Mouse (Mus musculus): ENCODE results near the gene Arid1b. TPM values are rescaled to one million over a fixed set of nuclear protein-coding genes. Genes with fewer than 3 reads are reported as not detected.

Gene Arid1b
- total RNA-seq, 2 experiments from 2014 or later: 5.0 to 8.1 TPM

DNA sequence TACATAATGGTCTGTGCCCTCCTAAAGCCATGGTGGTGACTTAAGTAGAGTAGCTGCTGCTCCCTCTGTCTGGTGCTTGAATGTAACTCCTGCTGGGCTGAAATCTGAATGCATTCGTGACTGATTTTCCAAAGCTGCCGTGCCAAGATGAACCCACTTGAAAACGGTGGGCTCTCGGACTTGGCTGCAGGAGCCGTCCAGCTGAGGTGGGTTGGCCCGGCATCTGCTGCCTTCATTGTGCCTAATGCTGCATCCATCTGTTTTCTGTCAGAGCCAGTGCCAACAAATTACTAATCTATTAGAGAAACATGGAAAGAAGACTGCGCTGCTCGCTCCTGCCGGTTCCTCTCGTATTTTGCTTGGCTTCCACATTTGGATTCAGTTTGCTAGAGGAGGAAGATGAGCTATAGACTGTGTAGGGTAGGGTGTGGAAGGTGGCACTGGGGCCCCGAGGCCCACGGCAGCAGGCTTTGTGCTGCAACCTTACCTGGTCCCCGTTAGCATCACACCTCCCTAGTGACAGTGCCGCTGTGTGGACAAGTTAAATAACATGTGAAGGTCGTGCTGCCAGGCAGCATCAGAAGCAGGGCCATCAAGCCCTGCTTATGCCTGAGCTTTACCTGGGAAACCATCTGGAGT lies 292.6 kb downstream of the Arid1b start:
- ATAC-seq (replicated peaks; ENCODE audit: low FRiP score, poor library complexity, severe bottlenecking): 0 out of 2 replicates have a peak, but pooled peaks have one; percentile 28

DNA sequence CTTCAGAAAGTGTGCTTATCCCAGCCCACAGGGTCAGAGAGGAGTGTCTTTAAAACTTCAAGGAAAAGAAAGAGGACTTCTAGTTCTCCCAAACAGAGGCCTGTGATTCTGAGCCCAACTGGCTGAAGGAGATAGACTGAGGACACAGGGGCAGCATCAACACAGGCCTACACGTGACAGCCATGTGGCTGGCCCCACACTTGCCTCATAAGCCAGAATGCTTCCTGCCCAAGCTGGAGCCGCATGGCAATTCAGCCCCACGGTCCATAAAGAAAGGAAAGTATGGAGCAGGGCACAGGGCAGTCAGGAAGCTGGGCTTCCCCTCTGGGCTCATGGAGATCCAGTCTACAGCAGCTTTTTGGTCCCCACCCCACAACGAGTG lies 293.1 kb downstream of the Arid1b start:
- ATAC-seq (replicated peaks; ENCODE audit: low FRiP score, poor library complexity, severe bottlenecking): no peak

DNA sequence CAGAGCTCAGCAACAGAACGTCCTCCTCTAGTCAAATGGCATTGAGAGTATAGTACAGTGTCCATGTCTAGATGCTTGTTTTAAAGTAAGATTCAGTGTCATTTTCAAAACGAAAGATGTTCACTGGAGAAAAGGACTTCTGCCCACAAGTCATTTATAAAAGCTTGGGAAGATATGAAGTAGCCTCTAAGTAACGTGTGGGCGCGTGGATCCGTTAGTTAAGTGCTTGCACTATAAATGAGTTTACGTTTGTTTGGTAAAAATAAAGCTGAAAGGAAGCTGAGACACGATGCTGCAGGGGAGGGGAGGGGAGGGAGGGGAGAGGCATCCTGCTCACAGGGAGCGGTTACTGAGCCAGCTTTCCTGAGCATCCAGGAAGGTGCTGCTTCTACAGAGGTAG lies 293.5 kb downstream of the Arid1b start:
- ATAC-seq (replicated peaks; ENCODE audit: low FRiP score, poor library complexity, severe bottlenecking): no peak

DNA sequence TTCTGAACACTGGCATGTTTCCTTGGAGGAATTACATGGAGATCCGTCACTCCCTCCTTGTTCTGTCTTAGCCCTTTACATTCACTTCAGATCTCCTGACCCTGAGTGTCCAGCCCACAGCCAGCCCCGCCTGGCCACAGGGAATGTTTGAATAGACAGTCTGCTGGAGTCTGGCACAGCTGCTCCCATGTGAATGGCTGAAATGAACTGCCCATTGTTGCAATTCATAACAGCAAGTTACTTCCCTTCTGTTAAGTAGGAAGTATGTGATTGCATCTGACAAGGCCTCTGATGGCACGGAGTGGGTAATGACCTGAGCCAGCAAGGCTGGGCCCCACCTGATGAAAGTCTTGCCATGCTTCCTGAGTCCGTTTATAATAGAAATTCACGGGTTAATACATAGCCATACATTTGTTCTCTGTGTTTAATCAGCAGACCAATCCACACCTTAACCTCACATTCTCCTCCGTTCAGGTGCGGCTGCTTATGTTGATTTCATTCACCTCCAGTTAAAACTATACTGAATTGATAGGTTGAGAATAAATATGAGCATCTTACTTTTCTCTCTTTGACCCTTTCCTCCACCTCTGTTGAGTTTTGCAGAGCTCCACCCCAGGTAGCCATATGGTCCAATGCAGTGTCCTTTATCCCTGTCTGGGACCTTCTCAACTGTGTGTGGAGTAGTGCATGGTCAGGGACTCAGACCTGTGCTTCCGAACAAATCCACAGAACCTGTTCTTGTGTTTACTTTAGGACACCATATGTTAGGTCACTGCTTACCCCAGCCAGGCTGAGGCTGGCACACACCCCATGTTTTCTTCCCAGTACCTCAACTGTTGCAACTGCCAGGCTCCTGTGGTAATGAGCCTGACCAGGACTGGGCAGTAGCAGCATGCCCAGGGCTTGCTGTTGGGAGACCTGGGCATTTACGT lies 299.8 kb downstream of the Arid1b start:
- no peak for ATAC-seq (replicated peaks; ENCODE audit: low FRiP score, poor library complexity, severe bottlenecking)

DNA sequence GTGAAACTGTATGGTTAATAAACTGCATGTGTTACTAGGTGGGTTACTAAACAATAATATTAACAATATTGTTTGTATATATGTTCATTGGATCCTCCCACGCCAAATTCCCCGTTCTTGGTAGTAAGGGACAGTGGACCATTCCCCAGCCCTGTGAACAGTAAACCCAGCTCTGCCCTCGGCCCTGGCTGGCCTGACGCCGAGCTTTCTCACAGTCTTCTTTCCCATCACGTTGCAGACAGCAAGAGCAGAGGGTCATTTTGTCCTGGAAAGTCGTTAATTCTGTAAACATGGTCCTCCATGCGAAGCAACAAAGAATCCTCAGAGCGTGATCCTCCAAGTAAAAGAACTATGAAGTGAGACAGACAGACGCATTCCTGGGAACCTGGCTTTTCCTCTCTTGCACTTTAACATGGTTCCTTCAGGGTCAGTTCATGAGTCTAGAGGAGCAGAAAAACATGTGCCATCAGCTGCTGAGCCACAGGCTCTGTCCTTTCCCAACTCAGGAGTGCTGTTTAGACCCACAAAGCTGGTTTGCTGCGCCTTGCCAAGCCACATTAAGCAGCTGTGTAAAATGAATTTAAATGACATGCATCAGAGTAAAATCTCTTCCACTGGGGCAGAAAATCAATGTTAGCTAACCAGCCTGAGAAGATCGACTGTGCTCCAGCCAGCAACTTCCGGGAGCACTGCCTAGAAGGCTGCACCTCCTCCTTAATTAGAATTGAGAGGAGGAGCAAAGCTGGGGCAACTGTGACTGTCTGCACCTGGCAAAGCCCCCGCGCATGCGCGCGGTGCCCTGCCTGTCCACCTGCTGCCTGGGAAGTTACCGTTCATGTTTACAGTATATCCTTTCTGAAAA lies 301.2 kb downstream of the Arid1b start:
- no peak for ATAC-seq (replicated peaks; ENCODE audit: low FRiP score, poor library complexity, severe bottlenecking)

DNA sequence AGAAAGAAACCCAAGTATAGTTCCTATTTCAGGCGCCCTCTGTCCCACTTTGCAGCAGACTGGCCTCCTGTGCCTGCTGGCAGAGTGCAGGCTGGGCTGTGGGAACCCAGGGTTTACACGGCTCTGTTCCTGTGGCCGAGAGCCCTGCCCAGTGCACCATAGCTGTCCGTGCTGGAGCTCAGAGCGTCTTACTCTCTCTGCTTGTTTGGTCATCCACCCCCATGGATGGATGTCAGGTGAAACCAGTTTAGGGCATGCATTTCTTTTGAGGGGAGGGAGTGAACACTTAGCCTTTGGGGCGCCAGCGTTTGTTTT lies 301.8 kb downstream of the Arid1b start:
- ATAC-seq (replicated peaks; ENCODE audit: low FRiP score, poor library complexity, severe bottlenecking): no peak

DNA sequence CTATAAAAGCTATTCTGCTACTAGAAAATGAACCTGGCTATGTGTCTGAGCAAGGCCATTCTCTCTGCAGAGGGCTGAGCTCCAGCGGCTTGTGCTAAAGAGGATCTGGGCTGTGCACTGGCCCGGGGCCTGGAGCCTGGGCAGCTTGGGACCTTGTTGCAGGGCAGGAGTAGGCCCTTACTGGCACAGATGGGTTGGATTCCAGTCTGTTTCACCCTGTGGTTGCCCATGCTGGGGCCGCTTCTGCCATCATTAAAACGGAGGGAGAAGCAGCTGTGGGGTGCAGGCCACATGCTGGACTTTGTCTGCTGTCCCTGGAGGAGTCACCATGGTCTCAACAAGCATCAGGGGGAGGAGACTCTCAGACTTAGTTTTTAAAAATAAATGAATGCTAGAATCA lies 303.4 kb downstream of the Arid1b start:
- no peak for ATAC-seq (replicated peaks; ENCODE audit: low FRiP score, poor library complexity, severe bottlenecking)

DNA sequence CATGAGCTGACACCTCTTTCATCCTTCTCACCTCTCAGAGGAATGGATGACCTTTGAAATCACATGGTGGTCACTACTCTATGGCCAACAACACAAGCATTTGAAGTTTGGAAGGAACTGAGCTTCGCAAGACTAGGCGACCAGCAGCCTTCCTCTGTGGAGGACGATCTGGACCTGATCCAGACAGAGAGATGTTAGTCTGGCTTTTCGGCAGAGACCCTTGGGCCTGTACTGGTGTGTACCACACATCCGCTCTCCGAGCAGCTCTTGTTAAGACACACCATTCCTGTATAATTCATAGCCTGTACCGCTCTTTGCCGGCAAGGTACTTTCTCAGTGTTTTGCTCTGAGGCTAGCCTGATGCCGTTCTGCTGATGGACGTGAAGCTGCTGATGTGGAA lies 303.9 kb downstream of the Arid1b start:
- ATAC-seq (replicated peaks; ENCODE audit: low FRiP score, poor library complexity, severe bottlenecking): no peak

DNA sequence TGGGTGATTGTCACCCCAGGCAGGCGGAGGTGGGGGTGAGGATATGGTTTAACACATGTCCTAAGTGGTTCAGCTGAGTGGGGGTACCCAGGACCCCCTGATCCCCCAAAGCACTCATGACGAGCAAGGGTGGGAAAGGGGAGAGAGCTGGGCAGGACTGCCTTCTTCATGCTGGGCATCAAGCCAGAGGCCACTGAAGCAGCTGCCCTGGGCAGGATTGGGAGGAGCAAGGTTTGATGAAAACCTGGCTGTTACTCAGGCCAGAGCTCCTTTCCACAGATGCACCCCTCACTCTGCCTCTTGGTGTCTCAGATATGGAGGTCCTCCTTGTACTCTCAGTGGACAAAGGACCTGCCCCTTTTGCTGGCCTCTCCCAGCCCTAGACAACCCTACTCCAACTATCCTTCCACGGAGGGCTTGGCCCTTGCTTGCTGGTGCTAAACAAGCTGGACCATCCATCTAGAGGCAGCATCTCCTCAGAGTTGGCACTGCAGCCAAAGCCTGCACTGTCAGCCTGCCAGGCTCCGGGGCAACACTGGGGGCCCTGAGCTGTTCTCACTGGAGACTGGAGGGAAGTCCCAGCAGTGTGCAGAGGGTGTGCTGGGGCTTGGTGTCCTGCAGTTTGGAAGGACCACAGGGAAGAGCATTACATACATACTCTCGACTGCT lies 304.9 kb downstream of the Arid1b start:
- no peak for ATAC-seq (replicated peaks; ENCODE audit: low FRiP score, poor library complexity, severe bottlenecking)

DNA sequence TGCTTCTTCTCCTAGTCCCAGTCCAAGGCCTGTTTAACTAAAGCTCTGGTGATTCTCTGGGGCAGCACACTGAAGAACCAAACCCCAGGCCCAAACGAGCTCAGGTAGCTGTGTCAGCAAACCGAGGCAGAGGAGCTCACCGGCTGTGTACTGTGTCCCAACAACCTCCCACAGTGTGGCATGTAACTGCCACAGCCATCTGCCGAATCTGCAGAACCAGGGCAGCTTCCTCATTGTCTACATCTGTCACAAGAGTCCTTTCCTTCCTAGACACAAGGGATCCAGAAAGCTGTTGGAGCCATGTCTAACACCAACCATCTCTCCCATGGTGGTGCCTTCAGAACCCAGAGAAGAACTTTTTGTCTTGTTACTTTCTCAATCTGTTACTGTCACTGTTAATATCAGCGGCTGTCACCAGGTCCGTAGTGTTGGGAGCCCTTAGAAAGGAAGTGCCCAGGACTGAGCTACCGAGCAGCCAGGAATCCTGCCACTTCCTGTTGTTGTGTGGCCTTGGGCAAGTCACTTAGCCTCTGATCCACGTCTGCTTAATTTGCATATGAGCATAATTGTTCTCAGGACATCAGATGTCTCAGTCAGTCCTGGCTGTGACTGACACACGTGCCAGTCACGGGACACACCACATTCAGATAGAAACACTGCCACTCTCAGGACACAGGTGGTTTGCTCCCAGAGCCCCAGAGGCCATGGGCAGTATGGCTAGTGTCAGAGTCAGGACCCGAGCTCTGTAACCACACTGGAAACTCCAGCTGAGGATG lies 309.0 kb downstream of the Arid1b start:
- ATAC-seq (replicated peaks; ENCODE audit: low FRiP score, poor library complexity, severe bottlenecking): no peak

DNA sequence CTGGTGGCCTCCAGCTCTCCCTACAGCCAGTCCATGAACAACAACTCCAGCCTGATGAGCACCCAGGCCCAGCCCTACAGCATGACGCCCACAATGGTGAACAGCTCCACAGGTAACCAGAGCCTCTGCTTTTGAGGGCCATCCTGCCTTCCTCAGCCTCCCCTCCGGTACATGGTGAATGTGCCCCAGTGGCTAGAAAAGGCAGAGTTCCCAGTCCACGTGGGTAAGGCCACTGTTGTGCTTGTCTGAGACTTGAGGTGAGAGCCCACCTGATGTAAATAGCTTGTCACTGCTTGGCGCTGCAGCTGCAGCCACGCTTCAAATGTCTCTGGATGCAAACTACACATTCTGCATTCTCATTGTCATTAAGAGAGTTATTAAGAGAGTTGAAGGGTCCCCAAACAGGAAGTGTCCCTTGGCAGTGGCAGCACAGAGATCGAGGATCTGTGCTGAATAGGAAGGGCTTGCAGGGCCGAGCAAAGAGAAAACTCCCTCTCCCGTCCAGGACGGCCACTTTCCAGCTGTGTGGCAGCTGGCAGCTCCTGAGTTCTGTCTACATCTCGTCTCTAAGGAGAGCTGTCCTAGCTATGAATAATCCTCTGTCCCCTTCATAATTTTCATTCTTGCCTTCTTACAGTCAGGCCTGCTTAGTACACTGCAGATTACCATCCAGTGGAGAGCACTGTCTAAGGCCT lies 311.8 kb downstream of the Arid1b start:
- ATAC-seq (replicated peaks; ENCODE audit: low FRiP score, poor library complexity, severe bottlenecking): no peak

DNA sequence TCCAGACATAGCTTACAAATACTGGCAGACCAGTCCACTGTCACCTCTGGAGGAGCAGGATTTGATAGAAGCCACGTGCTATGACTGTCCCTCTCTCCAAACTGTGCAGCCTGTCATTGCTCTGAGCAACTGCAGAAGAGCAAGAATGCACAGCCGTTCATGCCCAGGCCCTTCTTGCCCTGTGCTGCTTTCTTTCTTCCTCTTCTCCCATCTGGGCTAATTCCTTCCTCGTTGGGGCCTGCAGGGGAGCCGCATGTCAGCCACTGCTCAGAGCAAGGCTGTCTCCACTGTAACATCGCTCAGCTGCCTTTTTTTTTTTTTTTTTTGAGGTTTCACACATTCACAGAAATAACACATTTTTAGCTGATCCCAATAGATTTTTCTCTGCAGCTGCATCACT lies 315.8 kb downstream of the Arid1b start:
- no peak for ATAC-seq (replicated peaks; ENCODE audit: low FRiP score, poor library complexity, severe bottlenecking)

DNA sequence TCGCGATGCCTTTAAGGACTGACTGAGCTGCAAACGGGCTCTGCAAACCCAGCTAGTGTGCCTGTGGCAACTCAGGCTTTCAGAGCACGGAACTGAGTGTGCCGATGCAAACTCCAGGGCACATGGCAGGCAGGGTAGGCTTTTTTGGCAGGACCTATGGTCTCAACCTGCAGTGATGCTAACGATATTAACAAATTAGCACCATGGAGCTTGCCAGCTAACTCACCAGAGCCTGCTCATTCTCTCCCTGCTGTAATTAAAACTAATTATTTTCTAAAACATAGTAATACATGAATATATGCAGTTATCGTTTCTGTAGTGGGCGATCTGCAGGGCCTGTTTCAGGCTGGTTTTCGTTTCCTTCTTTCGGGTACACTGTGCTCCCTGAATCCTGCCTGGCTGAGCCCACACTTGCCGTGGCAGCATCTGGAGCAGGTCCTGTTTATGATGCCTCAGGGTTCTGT lies 316.3 kb downstream of the Arid1b start:
- ATAC-seq (replicated peaks; ENCODE audit: low FRiP score, poor library complexity, severe bottlenecking): no peak

DNA sequence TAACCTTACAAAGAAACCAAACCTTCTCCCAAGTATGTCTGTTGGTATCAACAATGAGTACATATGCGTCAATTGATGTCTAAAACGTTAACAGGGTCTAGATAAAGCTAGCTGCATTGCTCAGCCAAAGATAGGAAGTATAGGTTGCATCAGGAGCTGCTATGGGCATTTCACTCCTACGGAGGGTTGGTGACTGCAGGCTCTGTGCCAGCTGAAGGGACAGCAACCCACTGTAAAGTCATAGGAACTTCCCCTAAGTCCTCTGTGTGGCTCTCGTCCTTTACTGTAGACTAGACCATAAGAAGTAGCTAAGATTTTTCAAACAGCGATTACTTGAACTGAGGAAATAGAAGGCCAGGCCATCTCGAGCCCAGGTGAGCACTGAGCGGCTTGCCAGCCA lies 316.9 kb downstream of the Arid1b start:
- no peak for ATAC-seq (replicated peaks; ENCODE audit: low FRiP score, poor library complexity, severe bottlenecking)

DNA sequence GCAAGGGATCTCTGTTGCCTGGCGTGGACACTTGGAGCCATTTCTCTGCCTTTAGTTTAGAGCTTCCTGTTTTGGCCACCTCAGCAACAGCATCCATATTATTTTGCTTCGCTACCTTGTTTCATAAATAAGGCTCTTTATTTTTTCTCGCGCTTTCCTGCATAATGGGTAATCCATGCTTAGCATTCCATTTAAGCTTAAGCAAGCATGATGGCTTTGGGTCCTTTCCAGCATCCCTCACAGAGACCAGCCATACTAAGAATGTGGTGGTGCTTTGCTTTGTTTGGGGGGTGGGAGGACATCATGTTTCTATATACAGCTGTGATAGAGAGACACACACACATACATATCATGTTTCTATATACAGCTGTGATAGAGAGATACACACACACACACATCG lies 318.2 kb downstream of the Arid1b start:
- ATAC-seq (replicated peaks; ENCODE audit: low FRiP score, poor library complexity, severe bottlenecking): no peak

DNA sequence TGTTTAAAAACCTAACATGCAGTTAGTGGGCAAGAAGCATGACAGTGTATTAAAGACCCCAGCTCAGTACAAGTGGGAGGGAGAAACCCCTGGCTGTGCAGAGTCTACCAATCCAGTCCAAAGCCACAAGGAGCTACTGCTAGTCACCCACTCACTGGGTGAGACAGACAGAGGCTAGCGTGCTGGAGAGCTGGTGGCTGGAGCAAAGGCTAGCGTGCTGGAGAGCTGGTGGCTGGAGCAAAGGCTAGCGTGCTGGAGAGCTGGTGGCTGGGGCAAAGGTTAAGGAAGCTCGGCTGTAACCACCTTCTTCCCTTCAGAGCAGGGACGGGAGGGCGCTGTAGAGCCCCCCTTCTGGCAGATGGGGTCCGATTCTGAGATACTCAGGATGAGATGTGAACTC lies 320.6 kb downstream of the Arid1b start:
- ATAC-seq (replicated peaks; ENCODE audit: low FRiP score, poor library complexity, severe bottlenecking): no peak

DNA sequence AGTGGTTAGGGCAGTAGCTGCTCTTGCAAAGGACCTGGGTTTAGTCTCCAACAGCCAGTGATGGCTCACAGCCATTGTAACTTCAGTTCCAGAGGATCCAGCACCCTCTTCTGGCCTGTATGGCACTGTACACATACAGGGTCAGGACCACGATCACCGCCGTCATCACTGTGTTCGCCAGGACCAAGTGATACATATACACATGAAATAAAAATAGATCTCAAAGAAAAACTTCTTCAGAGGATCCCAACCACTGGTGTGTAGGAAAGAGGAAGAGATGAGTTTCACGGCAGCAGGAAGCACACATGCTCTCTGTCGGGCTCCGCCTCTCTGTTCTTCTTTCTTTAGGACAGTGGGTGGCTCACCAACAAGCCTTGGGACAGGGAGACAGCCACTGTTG lies 322.4 kb downstream of the Arid1b start:
- ATAC-seq (replicated peaks; ENCODE audit: low FRiP score, poor library complexity, severe bottlenecking): no peak

DNA sequence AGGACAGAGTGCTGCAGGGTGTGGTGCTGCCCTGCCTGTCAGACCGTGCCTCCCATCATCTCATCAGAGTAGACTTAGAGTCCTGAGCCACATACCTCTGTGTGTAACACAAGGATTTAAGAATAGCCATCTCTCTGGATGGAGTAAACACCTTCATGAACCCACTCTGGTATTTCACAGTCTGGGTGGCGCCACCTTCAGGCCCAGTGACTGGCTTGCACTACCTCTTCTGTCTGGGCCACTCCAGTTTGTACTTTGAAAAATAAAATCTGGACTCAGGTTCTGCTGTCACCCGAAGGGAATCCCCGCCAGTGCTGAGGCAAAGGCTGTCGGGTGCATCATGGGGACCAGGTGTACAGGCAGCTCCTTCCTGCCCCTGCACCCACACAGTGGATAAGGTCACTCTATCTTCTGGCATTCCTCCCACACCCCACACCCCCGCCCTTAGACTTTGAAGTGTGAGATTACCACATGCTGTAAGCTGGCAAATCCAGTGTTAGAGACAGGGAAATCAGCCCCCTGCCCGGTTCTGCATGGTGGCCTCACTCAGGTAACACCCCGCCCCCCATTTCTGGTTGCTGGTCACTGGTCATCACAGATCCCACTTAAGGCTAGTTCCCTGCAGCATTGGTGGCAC lies 327.6 kb downstream of the Arid1b start:
- no peak for ATAC-seq (replicated peaks; ENCODE audit: low FRiP score, poor library complexity, severe bottlenecking)
